Mouse (Mus musculus) midbrain, embryonic 13.5 days (tissue): ENCODE measurements at regions not wholly inside any gene's neighbourhood (a gene's known extent, or its start where the extent isn't known, plus 50 kb on each side); places are given as distances from the start of the nearest gene placed in this dataset.

ENCODE experiments used
- ATAC-seq: fragments of 200-750 bp; cut with Nextera tagmentation; 2 replicates; pipeline ENCODE4 v1.8.0; 2017; ENCODE audit warnings: mild to moderate bottlenecking, moderate TSS enrichment, moderate library complexity
- H3K27ac ChIP-seq: fragments of 300-500 bp; sonication (generic); 2 replicates; pipeline ENCODE4 v1.5.1; 2015; ENCODE audit warnings: inconsistent platforms, mild to moderate bottlenecking, moderate library complexity
- H3K27me3 ChIP-seq: fragments of 300-500 bp; sonication (generic); 2 replicates; pipeline ENCODE4 v1.6.1; 2015; ENCODE audit warnings: mild to moderate bottlenecking, inconsistent platforms
- H3K36me3 ChIP-seq: fragments of 300-500 bp; sonication (generic); 2 replicates; pipeline ENCODE4 v1.6.1; 2015; ENCODE audit warnings: mild to moderate bottlenecking, inconsistent platforms
- H3K4me1 ChIP-seq: fragments of 300-500 bp; sonication (generic); replicated peaks from 2 replicates; pipeline ENCODE4 v1.6.1; 2015; ENCODE audit warnings: inconsistent platforms
- H3K4me2 ChIP-seq: fragments of 300-500 bp; sonication (generic); replicated peaks from 2 replicates; pipeline ENCODE4 v1.6.1; 2015; ENCODE audit warnings: moderate library complexity, mild to moderate bottlenecking, inconsistent platforms
- H3K4me3 ChIP-seq: fragments of 300-500 bp; sonication (generic); replicated peaks from 2 replicates; pipeline ENCODE4 v1.5.1; 2015; ENCODE audit warnings: mild to moderate bottlenecking, inconsistent platforms
- H3K9ac ChIP-seq: fragments of 300-500 bp; sonication (generic); replicated peaks from 2 replicates; pipeline ENCODE4 v1.6.1; 2015; ENCODE audit warnings: mild to moderate bottlenecking, inconsistent platforms
- H3K9me3 ChIP-seq: fragments of 300-500 bp; sonication (generic); 2 replicates; pipeline ENCODE4 v1.6.1; 2016; ENCODE audit warnings: mild to moderate bottlenecking, inconsistent platforms
- WGBS: fragments of 180-500 bp; shearing (Covaris S2); methylation state at CpG from one replicate; pipeline ENCODE4 v1.1.7; 2015; 5-methylcytosine and 5-hydroxymethylcytosine counted together

DNA sequence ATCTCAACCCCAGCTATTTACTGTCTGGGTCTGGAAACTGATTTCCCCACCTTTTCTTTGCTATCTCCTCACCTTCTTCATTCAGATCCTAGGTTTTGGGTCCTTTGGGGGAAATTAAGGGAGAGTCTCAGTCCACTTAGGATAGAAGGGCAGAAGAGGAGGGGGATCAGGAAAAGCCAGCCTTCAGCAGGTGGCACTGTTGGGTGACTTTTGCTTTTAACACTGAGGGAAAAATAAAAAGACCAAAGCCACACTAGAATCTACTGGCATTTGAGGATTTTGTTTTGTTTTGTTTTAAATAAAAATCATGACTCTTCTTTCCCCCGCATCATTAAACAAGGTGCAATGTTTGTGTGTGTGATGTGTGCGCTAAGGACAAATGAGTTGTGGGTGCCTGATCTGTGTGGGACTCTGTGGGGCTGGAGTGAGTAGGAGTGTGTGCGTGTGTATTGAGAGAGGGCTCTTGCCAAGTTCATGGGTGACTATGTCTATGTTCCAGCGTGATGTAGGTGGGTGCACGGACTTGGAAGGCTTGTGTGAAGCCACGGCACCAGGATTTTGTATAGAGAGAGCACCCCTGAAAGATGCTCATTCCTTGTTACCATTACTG is 159.4 kb downstream of the Rps24 start:
- ATAC-seq, result no peak
- Histone ChIP-seq H3K9me3 (no peaks in the 10 kb centered on the region), H3K4me1 (peaks cover 59% of the 10 kb centered on the region), H3K27me3 (no peaks in the 10 kb centered on the region), H3K4me2 (no peak overlapping the region), H3K27ac (peak overlapping the region; percentile 10; the same call in 1 of the 2 replicates), H3K4me3 (no peak overlapping the region), H3K36me3 (no peaks in the 10 kb centered on the region), H3K9ac (no peak overlapping the region)
- WGBS, result 87% methylated on average over 6 of the region's 6 CpGs

DNA sequence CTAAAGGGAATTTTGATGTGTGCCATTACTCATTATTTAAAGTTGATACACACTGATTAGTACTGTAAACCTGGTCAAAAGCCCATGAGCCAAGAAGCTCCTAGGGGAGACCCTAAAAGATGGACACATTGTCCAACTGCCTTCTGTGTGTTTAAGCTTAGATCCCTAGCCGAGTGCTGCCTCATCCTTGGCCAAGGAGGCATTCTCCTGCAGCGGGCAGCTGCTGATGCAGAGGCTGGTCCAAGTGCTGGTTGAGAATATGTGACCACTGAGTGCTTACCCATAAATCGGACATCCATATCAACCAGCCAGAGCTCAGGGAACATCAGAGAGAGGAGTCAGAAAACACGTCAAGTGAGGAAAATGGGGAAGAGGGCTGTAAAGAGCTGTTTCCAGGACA is 160.8 kb downstream of the Rps24 start:
- Histone ChIP-seq H3K9me3 (no peaks in the 10 kb centered on the region), H3K9ac (no peak overlapping the region), H3K27me3 (no peaks in the 10 kb centered on the region), H3K27ac (no peak overlapping the region), H3K4me2 (no peak overlapping the region), H3K36me3 (no peaks in the 10 kb centered on the region), H3K4me3 (no peak overlapping the region), H3K4me1 (peaks cover 58% of the 10 kb centered on the region)
- 92% methylated on average over 4 of the region's 4 CpGs for WGBS
- no peak for ATAC-seq

DNA sequence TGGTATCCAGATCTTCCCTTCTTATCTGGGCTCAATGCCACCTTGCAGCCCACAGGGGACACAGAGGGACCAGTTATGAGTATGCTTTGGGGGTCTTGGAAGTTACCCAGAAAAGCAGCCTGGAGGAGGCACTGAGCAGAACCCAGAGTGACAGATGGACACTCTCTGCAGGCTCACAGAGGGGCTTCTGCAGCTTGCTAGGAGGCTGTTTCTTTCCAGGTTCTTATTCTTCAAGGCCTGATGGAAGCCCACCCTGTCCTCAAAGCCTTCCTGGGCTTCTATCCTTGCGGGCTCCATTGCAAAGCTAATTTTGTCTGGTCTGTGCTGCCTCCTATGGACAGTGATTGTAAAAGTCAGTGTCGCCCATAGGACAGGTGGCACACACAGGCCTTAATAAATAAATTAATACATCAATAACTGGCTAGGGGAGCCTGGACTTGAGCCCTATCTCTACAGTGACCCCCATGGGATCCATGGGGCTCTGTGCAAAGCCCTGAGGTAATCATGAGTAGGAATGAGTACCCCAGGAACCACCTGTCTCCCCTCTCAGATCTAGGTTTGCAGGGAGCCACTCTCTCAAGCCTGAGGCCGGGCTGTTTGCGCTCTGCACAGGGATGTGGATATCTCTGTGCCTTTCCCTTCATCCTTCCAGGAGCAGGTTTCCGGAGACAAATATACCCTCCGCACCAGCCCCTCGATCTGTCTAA is 163.4 kb downstream of the Rps24 start:
- Histone ChIP-seq H3K27ac (peak overlapping the region; percentile 81), H3K27me3 (no peaks in the 10 kb centered on the region), H3K4me2 (no peak overlapping the region), H3K4me3 (no peak overlapping the region), H3K9me3 (no peaks in the 10 kb centered on the region), H3K9ac (0 out of 2 replicates have a peak overlapping the region, but pooled peaks have one; percentile 15), H3K4me1 (peaks cover 37% of the 10 kb centered on the region), H3K36me3 (no peaks in the 10 kb centered on the region)
- WGBS, result 55% methylated on average over 7 of the region's 7 CpGs
- ATAC-seq, result peak; percentile 75

- peaks cover 43% of the 10 kb centered on the region for H3K4me1 ChIP-seq
- H3K9me3 ChIP-seq, result no peaks in the 10 kb centered on the region
- H3K36me3 ChIP-seq, result no peaks in the 10 kb centered on the region
- ATAC-seq, result peak; percentile 47; the same call in 1 of the 2 replicates
- no peak overlapping the region for H3K4me3 ChIP-seq
- WGBS, result 33% methylated on average over 12 of the region's 12 CpGs
- no peaks in the 10 kb centered on the region for H3K27me3 ChIP-seq
- 0 out of 2 replicates have a peak overlapping the region, but pooled peaks have one; percentile 15 for H3K9ac ChIP-seq
- H3K27ac ChIP-seq, result peak overlapping the region; percentile 81
- no peak overlapping the region for H3K4me2 ChIP-seq
Measured at GRCm38 (mm10) chr14:24650902-24651270, 164.0 kb downstream of the Rps24 start.

GRCm38 (mm10) chr14:24652591-24652990 is 165.7 kb downstream of the Rps24 start:
- H3K4me1 ChIP-seq, result peaks cover 33% of the 10 kb centered on the region
- 70% methylated on average over 2 of the region's 2 CpGs for WGBS
- H3K4me2 ChIP-seq, result no peak overlapping the region
- H3K27ac ChIP-seq, result no peak overlapping the region
- no peaks in the 10 kb centered on the region for H3K9me3 ChIP-seq
- ATAC-seq, result no peak
- no peak overlapping the region for H3K9ac ChIP-seq
- no peak overlapping the region for H3K4me3 ChIP-seq
- no peaks in the 10 kb centered on the region for H3K27me3 ChIP-seq
- H3K36me3 ChIP-seq, result no peaks in the 10 kb centered on the region

- no peaks in the 10 kb centered on the region for H3K27me3 ChIP-seq
- no peak overlapping the region for H3K4me3 ChIP-seq
- 0 out of 2 replicates have a peak overlapping the region, but pooled peaks have one; percentile 14 for H3K27ac ChIP-seq
- peaks cover 23% of the 10 kb centered on the region for H3K4me1 ChIP-seq
- H3K9ac ChIP-seq, result no peak overlapping the region
- no peaks in the 10 kb centered on the region for H3K36me3 ChIP-seq
- WGBS, result 62% methylated on average over 9 of the region's 9 CpGs
- ATAC-seq, result no peak; the same call in 1 of the 2 replicates
- H3K9me3 ChIP-seq, result no peaks in the 10 kb centered on the region
- no peak overlapping the region for H3K4me2 ChIP-seq
Measured at GRCm38 (mm10) chr14:24655580-24655979, 168.7 kb downstream of the Rps24 start.

- Histone ChIP-seq H3K9me3 (no peaks in the 10 kb centered on the region), H3K27ac (no peak overlapping the region), H3K4me2 (no peak overlapping the region), H3K36me3 (no peaks in the 10 kb centered on the region), H3K4me1 (peaks cover 7% of the 10 kb centered on the region; the same call in 1 of the 2 replicates), H3K27me3 (no peaks in the 10 kb centered on the region), H3K4me3 (no peak overlapping the region), H3K9ac (no peak overlapping the region)
- ATAC-seq, result no peak
- 68% methylated on average over 2 of the region's 2 CpGs for WGBS
Measured at GRCm38 (mm10) chr14:24661797-24662196, 174.9 kb downstream of the Rps24 start.

DNA sequence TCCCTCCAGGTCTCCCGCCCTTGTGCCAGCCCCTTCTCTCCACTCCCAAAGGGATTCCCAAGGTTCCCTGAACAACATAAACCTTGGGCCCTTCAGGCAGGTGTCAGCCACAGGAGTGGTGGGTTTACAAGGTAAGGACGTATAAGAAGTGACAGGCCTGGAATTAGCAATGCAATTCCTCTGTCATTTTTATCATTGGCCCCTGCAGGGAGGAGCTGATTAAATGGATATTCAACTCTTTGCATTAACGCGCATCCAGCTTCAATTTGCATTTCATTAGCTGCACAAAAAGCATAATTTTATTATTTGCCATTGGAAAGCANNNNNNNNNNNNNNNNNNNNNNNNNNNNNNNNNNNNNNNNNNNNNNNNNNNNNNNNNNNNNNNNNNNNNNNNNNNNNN is 178.3 kb downstream of the Rps24 start:
- no peak overlapping the region for H3K9ac ChIP-seq
- no peaks in the 10 kb centered on the region for H3K27me3 ChIP-seq
- H3K9me3 ChIP-seq, result no peaks in the 10 kb centered on the region
- no peak overlapping the region for H3K4me2 ChIP-seq
- H3K36me3 ChIP-seq, result no peaks in the 10 kb centered on the region
- peak overlapping the region; percentile 46 for H3K27ac ChIP-seq
- 57% methylated on average over 4 of the region's 4 CpGs for WGBS
- no peak for ATAC-seq
- H3K4me3 ChIP-seq, result no peak overlapping the region
- peaks cover 7% of the 10 kb centered on the region; the same call in 1 of the 2 replicates for H3K4me1 ChIP-seq
